Mouse (Mus musculus) megakaryocyte, embryonic 14.5 days (primary cell): ENCODE measurements around the gene Ercc2.

Experiments used
- FLI1 ChIP-seq: IDR thresholded peaks from 2 replicates; pipeline ENCODE4 v1.6.1; 2012; ENCODE audit warnings: low read length, inconsistent platforms, mixed read lengths
- GATA1 ChIP-seq: IDR thresholded peaks from 3 replicates; pipeline ENCODE4 v1.6.1; 2012; ENCODE audit warnings: mixed read lengths, low read length, inconsistent platforms, borderline replicate concordance

DNA sequence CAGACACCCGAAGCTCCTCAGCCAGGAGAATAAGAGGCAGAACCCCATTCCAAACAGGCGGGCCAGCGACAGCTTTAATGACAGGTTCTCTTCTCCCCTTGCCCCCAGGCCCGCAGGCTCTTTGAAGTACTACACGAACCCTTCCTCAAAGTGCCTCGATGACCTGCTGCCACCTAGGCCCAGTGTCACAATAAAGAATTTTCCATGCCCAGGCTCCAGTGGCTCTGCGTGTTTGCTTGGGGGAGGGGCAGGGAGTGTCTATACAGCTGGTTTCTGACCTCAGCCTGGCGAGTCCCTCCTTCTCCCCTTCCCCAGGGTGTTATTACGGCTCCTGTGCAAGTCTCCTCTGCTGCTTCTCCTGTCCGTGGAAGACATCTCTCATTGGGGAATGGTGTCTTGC, 25.5 kb upstream of the Ercc2 start:
- TF ChIP-seq GATA1: no peak
- TF ChIP-seq FLI1: no peak
